Comparison of ENCODE assay signal across 14 mouse cellular contexts in genomic region chr17:14188455-14188854, GRCm38 (mm10). TPM values are rescaled to one million over a fixed set of nuclear protein-coding genes. Genes with fewer than 3 reads are reported as not detected.
"Had no signal": no experiment of that assay in that cellular context is flagged by ENCODE, and none has a peak within 500 bp of the region (broad histone marks: within the 10 kb centered on the region; RNA-seq: fewer than 3 reads in every experiment).

No protein-coding gene starts in this region.

- H3K4me3 ChIP-seq: layer of hippocampus, adult 2 months; limb, embryonic 12.5 days; liver, embryonic 13.5 days; midbrain, embryonic 13.5 days; stomach, embryonic 15.5 days had no signal

- H3K27ac ChIP-seq: layer of hippocampus, adult 2 months; limb, embryonic 12.5 days; liver, embryonic 13.5 days; midbrain, embryonic 13.5 days; stomach, embryonic 15.5 days had no signal

- H3K4me1 ChIP-seq: liver, embryonic 13.5 days; midbrain, embryonic 13.5 days had no signal

- H3K9me3 ChIP-seq: liver, embryonic 13.5 days; midbrain, embryonic 13.5 days; stomach, embryonic 15.5 days had no signal

- H3K36me3 ChIP-seq: limb, embryonic 12.5 days; liver, embryonic 13.5 days; midbrain, embryonic 13.5 days; stomach, embryonic 15.5 days had no signal

- H3K27me3 ChIP-seq: midbrain, embryonic 13.5 days; stomach, embryonic 15.5 days had no signal

- DNase-seq: kidney, adult 18-20 months; kidney, postnatal 10 days; kidney, postnatal 4 days; liver; liver, embryonic 13.5 days; liver, postnatal 0 days; right cerebral cortex, postnatal 14 days; thymus, adult 2 months; thymus, postnatal 25 days had no signal

RNA-seq across cellular contexts. Expression of gene Dact2, which starts 15.6 kb away (rescaled TPM):
- total RNA-seq: megakaryocyte progenitor cell, adult 5-6 weeks had no signal
